In genomic region chr3:37146406-37146805, GRCm38 (mm10) we compare ENCODE assay signal across 18 mouse cellular contexts. TPM values are rescaled to one million over a fixed set of nuclear protein-coding genes. Genes with fewer than 3 reads are reported as not detected.
DNase-seq lines count a peak whose midpoint lies in the region; ATAC-seq and TF ChIP-seq lines count a peak whose summit lies in the region.
"Had no signal": no experiment of that assay in that cellular context is flagged by ENCODE, and none has a peak within 500 bp of the region (broad histone marks: within the 10 kb centered on the region; RNA-seq: fewer than 3 reads in every experiment).

No protein-coding gene starts in this region.

- 0 out of 2 replicates have a peak, but pooled peaks cover 3% of the 10 kb centered on the region for H3K4me1 ChIP-seq in lung, embryonic 16.5 days (replicated peaks; ENCODE audit: control insufficient read depth, insufficient read depth, low read length)
- H3K4me1 ChIP-seq in lung, adult 2 months (ENCODE audit: control insufficient read depth, insufficient read depth, low read length), result no peaks in the 10 kb centered on the region
- H3K4me1 ChIP-seq in limb, embryonic 14.5 days (ENCODE audit: control insufficient read depth, insufficient read depth, low read length), result peaks cover 6% of the 10 kb centered on the region
- no peaks in the 10 kb centered on the region for H3K4me1 ChIP-seq in midbrain, postnatal 0 days (ENCODE audit: insufficient read depth, low read length)
- H3K4me1 ChIP-seq: hindbrain, embryonic 10.5 days; liver, embryonic 13.5 days; neural tube, embryonic 13.5 days had no signal

- peak; percentile 22 for DNase-seq in gastrocnemius, adult 2 months
- no peak for DNase-seq in gastrocnemius, adult 18-20 months (ENCODE audit: low spot score)
- no peak for DNase-seq in lung, adult 2 months
- DNase-seq in kidney, adult 8-10 months, result peak; percentile 26 to 32
- no peak for DNase-seq in limb, embryonic 14.5 days (ENCODE audit: low spot score)
- no peak for DNase-seq in midbrain, postnatal 0 days (ENCODE audit: low spot score)
- no peak for DNase-seq in urinary bladder, postnatal 25 days (ENCODE audit: low spot score)
- DNase-seq: cerebellum, adult 9-10 months; embryo, embryonic 11 days; liver, embryonic 13.5 days had no signal

- no peaks in the 10 kb centered on the region for H3K27me3 ChIP-seq in lung, embryonic 16.5 days (ENCODE audit: control insufficient read depth, insufficient read depth, low read depth, low read length)
- H3K27me3 ChIP-seq in limb, embryonic 14.5 days (ENCODE audit: control insufficient read depth, insufficient read depth, low read length), result no peaks in the 10 kb centered on the region
- no peaks in the 10 kb centered on the region for H3K27me3 ChIP-seq in midbrain, postnatal 0 days (ENCODE audit: insufficient read depth, low read length)
- H3K27me3 ChIP-seq: neural tube, embryonic 13.5 days had no signal

- intact Hi-C loops in gastrocnemius, adult 2 months (cut with DNase I), result no loop called here

- H3K4me2 ChIP-seq in lung, embryonic 16.5 days (ENCODE audit: low read depth, low read length), result no peak overlapping the region
- H3K4me2 ChIP-seq in limb, embryonic 14.5 days (replicated peaks; ENCODE audit: low read depth, low read length, severe bottlenecking), result 0 out of 2 replicates have a peak overlapping the region, but pooled peaks have one; percentile 7
- H3K4me2 ChIP-seq in midbrain, postnatal 0 days (ENCODE audit: low read depth, low read length, poor library complexity, severe bottlenecking), result no peak overlapping the region
- H3K4me2 ChIP-seq: liver, embryonic 13.5 days; neural tube, embryonic 13.5 days had no signal

- no peaks in the 10 kb centered on the region for H3K9me3 ChIP-seq in lung, embryonic 16.5 days (ENCODE audit: control insufficient read depth, low read length)
- H3K9me3 ChIP-seq in limb, embryonic 14.5 days (ENCODE audit: control insufficient read depth, low read length), result no peaks in the 10 kb centered on the region
- no peaks in the 10 kb centered on the region for H3K9me3 ChIP-seq in midbrain, postnatal 0 days (ENCODE audit: low read length)
- H3K9me3 ChIP-seq: hindbrain, embryonic 10.5 days; liver, embryonic 13.5 days; neural tube, embryonic 13.5 days had no signal

- H3K4me3 ChIP-seq in gastrocnemius, adult 2 months, result no peak overlapping the region
- H3K4me3 ChIP-seq in lung, embryonic 16.5 days (ENCODE audit: low read length), result no peak overlapping the region
- H3K4me3 ChIP-seq in lung, adult 2 months (replicated peaks; ENCODE audit: extremely low read depth, low read depth, low read length), result no peak overlapping the region
- no peak overlapping the region for H3K4me3 ChIP-seq in limb, embryonic 14.5 days (replicated peaks; ENCODE audit: low read length)
- H3K4me3 ChIP-seq in midbrain, postnatal 0 days (ENCODE audit: low read depth, low read length), result no peak overlapping the region
- H3K4me3 ChIP-seq: erythroblast, embryonic 14.5 days; hindbrain, embryonic 10.5 days; liver, embryonic 13.5 days; neural tube, embryonic 13.5 days had no signal

- H3K27ac ChIP-seq in gastrocnemius, adult 2 months, result no peak overlapping the region
- no peak overlapping the region for H3K27ac ChIP-seq in lung, embryonic 16.5 days (ENCODE audit: low read length)
- no peak overlapping the region for H3K27ac ChIP-seq in limb, embryonic 14.5 days (replicated peaks; ENCODE audit: low read depth, low read length)
- H3K27ac ChIP-seq in midbrain, postnatal 0 days (ENCODE audit: low read depth, low read length), result no peak overlapping the region
- H3K27ac ChIP-seq: hindbrain, embryonic 10.5 days; liver, embryonic 13.5 days; macrophage; neural tube, embryonic 13.5 days had no signal

- no peaks in the 10 kb centered on the region for H3K36me3 ChIP-seq in lung, embryonic 16.5 days (ENCODE audit: control insufficient read depth, insufficient read depth, low read length)
- H3K36me3 ChIP-seq in limb, embryonic 14.5 days (ENCODE audit: control insufficient read depth, insufficient read depth, low read length), result no peaks in the 10 kb centered on the region
- no peaks in the 10 kb centered on the region for H3K36me3 ChIP-seq in midbrain, postnatal 0 days (ENCODE audit: insufficient read depth, low read length)
- H3K36me3 ChIP-seq: hindbrain, embryonic 10.5 days; liver, embryonic 13.5 days; neural tube, embryonic 13.5 days had no signal

- TF ChIP-seq POLR2A in lung, adult 2 months (IDR thresholded peaks at IDR 0.05; ENCODE audit: borderline replicate concordance, extremely low read depth, low read depth, low read length), result no peak
- no peak for TF ChIP-seq POLR2A in limb, embryonic 14.5 days (IDR thresholded peaks at IDR 0.05; ENCODE audit: borderline replicate concordance, extremely low read depth, insufficient read depth, insufficient read length)

- TF ChIP-seq CTCF in gastrocnemius, adult 2 months (IDR thresholded peaks at IDR 0.05), result no peak
- TF ChIP-seq CTCF in lung, adult 2 months (IDR thresholded peaks at IDR 0.05; ENCODE audit: insufficient read depth, low read length), result no peak
- no peak for TF ChIP-seq CTCF in midbrain, postnatal 0 days (IDR thresholded peaks at IDR 0.05)

- 12% methylated on average over 8 of the region's 8 CpGs for WGBS in lung, embryonic 16.5 days
- 3% methylated on average over 8 of the region's 8 CpGs for WGBS in lung, adult 2 months
- 17% methylated on average over 8 of the region's 8 CpGs for WGBS in limb, embryonic 14.5 days
- WGBS in midbrain, postnatal 0 days, result 27% methylated on average over 8 of the region's 8 CpGs

- H3K9ac ChIP-seq in lung, embryonic 16.5 days (ENCODE audit: low read length), result no peak overlapping the region
- no peak overlapping the region for H3K9ac ChIP-seq in limb, embryonic 14.5 days (ENCODE audit: low read depth, low read length, severe bottlenecking)
- no peak overlapping the region for H3K9ac ChIP-seq in midbrain, postnatal 0 days (replicated peaks; ENCODE audit: low read length, poor library complexity, severe bottlenecking)
- H3K9ac ChIP-seq: liver, embryonic 13.5 days; neural tube, embryonic 13.5 days had no signal

- ATAC-seq in lung, embryonic 16.5 days (ENCODE audit: low read depth), result peak; percentile 52; the same call in 1 of the 2 replicates
- ATAC-seq in limb, embryonic 14.5 days (ENCODE audit: low FRiP score, low read depth), result no peak
- ATAC-seq in midbrain, postnatal 0 days (ENCODE audit: low FRiP score), result no peak
- ATAC-seq: midbrain, embryonic 16.5 days had no signal

RNA-seq across cellular contexts. Expression of gene Il2, which starts 20.6 kb away (rescaled TPM):
- total RNA-seq in gastrocnemius, adult 2 months (2021), result not detected
- total RNA-seq in gastrocnemius, adult 18-20 months (2021), result not detected
- polyA plus RNA-seq in lung, embryonic 16.5 days (2015; fragmentation: Nextera tagmentation; extraction: Ambion mirVana), result 0.19 and 0.20 TPM in 2 replicates
- not detected in 2 replicates for polyA plus RNA-seq in lung, adult 2 months (2012; rRNA removed)
- 0.15 and 0.52 TPM in 2 replicates for polyA plus RNA-seq in limb, embryonic 14.5 days (2012; rRNA removed)
- 0.50 and 0.74 TPM in 2 replicates for polyA plus RNA-seq in limb, embryonic 14.5 days (2014; fragmentation: Nextera tagmentation; extraction: Ambion mirVana)
- not detected in 2 replicates for total RNA-seq in midbrain, postnatal 0 days (2014; rRNA removed)
- 0.47 and 0.62 TPM in 2 replicates for polyA plus RNA-seq in midbrain, postnatal 0 days (2015; fragmentation: Nextera tagmentation; extraction: Ambion mirVana)
- total RNA-seq: ES-E14; layer of hippocampus, postnatal 14 days had no signal
- polyA plus RNA-seq: erythroblast, embryonic 14.5 days; liver, embryonic 13.5 days; macrophage had no signal

Comparison
In these comparisons a context has a peak if more than half of its experiments do, and no peak if none do; other contexts are left out.
1. DNase-seq: peak in gastrocnemius, adult 2 months (single experiment) and kidney, adult 8-10 months (2 of 2); none in gastrocnemius, adult 18-20 months (single experiment), lung, adult 2 months (single experiment), limb, embryonic 14.5 days (single experiment), midbrain, postnatal 0 days (single experiment) and urinary bladder, postnatal 25 days (single experiment).